Mouse (Mus musculus) thymus, adult 2 months (tissue): ENCODE results near the gene Efemp2.

Source experiments
- CTCF ChIP-seq: fragments of 200-500 bp; IDR thresholded peaks from 2 replicates; pipeline ENCODE4 v1.5.1; 2012; ENCODE audit warnings: mild to moderate bottlenecking, control low read depth, low read length, moderate library complexity, borderline replicate concordance; ENCODE audit not compliant: control insufficient read depth, poor library complexity, insufficient read depth; ENCODE audit errors: extremely low read depth
- POLR2A ChIP-seq: fragments of 200-500 bp; IDR thresholded peaks from 2 replicates; pipeline ENCODE4 v1.6.1; 2012; ENCODE audit warnings: mild to moderate bottlenecking, low read length, control low read depth, moderate library complexity; ENCODE audit not compliant: control insufficient read depth, poor library complexity, insufficient read depth; ENCODE audit errors: extremely low read depth

DNA sequence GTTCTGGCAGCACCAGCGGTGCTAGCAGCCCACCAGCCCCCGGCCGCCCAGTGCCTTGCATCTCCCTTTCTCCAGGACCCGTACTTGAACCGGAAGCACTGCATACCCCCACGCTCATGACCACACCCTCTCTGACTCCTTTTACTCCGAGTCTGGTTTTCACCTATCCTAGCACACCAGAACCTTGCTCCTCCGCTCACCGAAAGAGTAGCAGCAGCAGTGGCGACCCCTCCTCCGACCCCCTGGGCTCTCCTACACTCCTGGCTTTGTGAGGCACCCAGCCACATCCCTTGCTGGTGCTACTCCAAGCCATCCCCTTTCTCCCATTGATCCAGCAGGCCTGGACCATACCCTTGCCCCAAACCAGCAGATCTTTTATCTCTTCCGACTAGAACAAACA lies 18.7 kb upstream of the Efemp2 start:
- TF ChIP-seq POLR2A (no peak), CTCF (no peak)
